Mouse (Mus musculus) liver, embryonic 14.5 days (tissue): ENCODE results near the gene Gm4744.
"Not testable (repeated sequence)": the region's sequence is repeated elsewhere in the genome, so short reads cannot be mapped to it uniquely, and the experiment has no call there.

Experiments used
- CTCF ChIP-seq: IDR thresholded peaks from 2 replicates; pipeline ENCODE4 v1.5.1; 2016; ENCODE audit warnings: antibody characterized with exemption, low read depth, control low read depth
- EP300 ChIP-seq: IDR thresholded peaks from 2 replicates; pipeline ENCODE4 v1.6.1; 2016; ENCODE audit warnings: antibody characterized with exemption, low read depth

DNA sequence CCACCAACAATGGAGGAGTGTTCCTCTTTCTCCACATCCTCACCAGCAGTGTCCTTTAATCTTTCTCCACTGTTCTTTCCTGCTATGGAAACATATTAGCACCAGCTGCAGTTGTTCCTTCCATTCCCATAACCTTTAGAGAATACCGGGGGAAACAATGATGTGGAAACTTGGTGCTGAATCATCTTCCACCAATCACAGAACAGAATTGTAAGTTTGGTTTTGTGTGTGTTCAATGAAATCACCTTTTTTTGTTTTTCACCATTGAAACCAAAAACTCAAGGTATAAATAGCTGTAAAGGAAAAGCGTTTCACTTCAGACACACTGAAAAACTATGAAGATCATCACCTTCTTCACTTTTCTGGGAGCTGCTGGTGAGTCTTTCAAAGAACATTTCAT lies 12.8 kb upstream of the Gm4744 start, which contains the start of gene 1810009J06Rik:
- not testable (repeated sequence) for TF ChIP-seq CTCF, EP300
